Mouse (Mus musculus) midbrain, postnatal 0 days (tissue): ENCODE measurements around the gene Msx2. TPM values are rescaled to one million over a fixed set of nuclear protein-coding genes. Genes with fewer than 3 reads are reported as not detected.
A peak's percentile ranks its signal among the peaks of the same experiment; 100 is the strongest.

ENCODE experiments used
- ATAC-seq: fragments of 200-750 bp; cut with Nextera tagmentation; 2 replicates; pipeline ENCODE4 v1.8.0; 2017; ENCODE audit warnings: moderate number of reproducible peaks, mild to moderate bottlenecking, moderate TSS enrichment, moderate library complexity; ENCODE audit not compliant: low FRiP score
- DNase-seq: peaks from one replicate; pipeline ENCODE4 v3.0.0-alpha.2; 2015; ENCODE audit warnings: low spot score
- H3K27ac ChIP-seq: fragments of 300-500 bp; sonication (generic); 2 replicates; pipeline ENCODE4 v1.5.1; 2014; ENCODE audit warnings: low read depth, mild to moderate bottlenecking, low read length, mixed read lengths
- H3K27me3 ChIP-seq: fragments of 300-500 bp; sonication (generic); 2 replicates; pipeline ENCODE4 v1.6.1; 2014; ENCODE audit warnings: low read length, control low read depth, mixed read lengths; ENCODE audit not compliant: insufficient read depth
- H3K36me3 ChIP-seq: fragments of 300-500 bp; sonication (generic); 2 replicates; pipeline ENCODE4 v1.6.1; 2014; ENCODE audit warnings: low read length, control low read depth, mixed read lengths; ENCODE audit not compliant: insufficient read depth
- H3K4me1 ChIP-seq: fragments of 300-500 bp; sonication (generic); 2 replicates; pipeline ENCODE4 v1.6.1; 2014; ENCODE audit warnings: mild to moderate bottlenecking, control low read depth, antibody characterized with exemption, low read length, mixed read lengths; ENCODE audit not compliant: insufficient read depth
- H3K4me2 ChIP-seq: fragments of 300-500 bp; sonication (generic); 2 replicates; pipeline ENCODE4 v1.6.1; 2014; ENCODE audit warnings: low read depth, mild to moderate bottlenecking, low read length, mixed read lengths; ENCODE audit not compliant: poor library complexity, severe bottlenecking
- H3K4me3 ChIP-seq: fragments of 300-500 bp; sonication (generic); 2 replicates; pipeline ENCODE4 v1.5.1; 2014; ENCODE audit warnings: low read depth, mild to moderate bottlenecking, low read length, moderate library complexity
- H3K9ac ChIP-seq: fragments of 300-500 bp; sonication (generic); replicated peaks from 2 replicates; pipeline ENCODE4 v1.6.1; 2014; ENCODE audit warnings: mild to moderate bottlenecking, low read length, moderate library complexity, mixed read lengths; ENCODE audit not compliant: poor library complexity, severe bottlenecking
- H3K9me3 ChIP-seq: fragments of 300-500 bp; sonication (generic); 2 replicates; pipeline ENCODE4 v1.6.1; 2016; ENCODE audit warnings: low read length, control low read depth
- CTCF ChIP-seq: IDR thresholded peaks from 2 replicates; pipeline ENCODE4 v1.5.1; 2016; ENCODE audit warnings: antibody characterized with exemption, mild to moderate bottlenecking
- WGBS: fragments of 180-500 bp; shearing (Covaris S2); extraction: QIAGEN DNeasy Blood & Tissue Kit; methylation state at CpG from one replicate; pipeline ENCODE4 v1.1.7; 2014; 5-methylcytosine and 5-hydroxymethylcytosine counted together
- polyA plus RNA-seq: library from polyadenylated mRNA; unstranded; fragments of >200 nt; fragmentation: Nextera tagmentation; extraction: Ambion mirVana; gene quantifications from 2 replicates; pipeline ENCODE4 v1.2.1, GENCODE M21; 2015
- total RNA-seq: library from RNA; depleted of rRNA; stranded (reverse); fragments of >200 nt; gene quantifications from 2 replicates; pipeline ENCODE4 v1.2.3, GENCODE M21; 2014

Gene Msx2
- total and polyA plus RNA-seq, 2 experiments from 2014 or later = 0.23 to 2.2 TPM

- Histone ChIP-seq H3K27ac (no peak overlapping the region), H3K4me2 (no peak overlapping the region; the same call in 1 of the 2 replicates), H3K4me3 (no peak overlapping the region), H3K9ac (no peak overlapping the region), H3K36me3 (no peaks in the 10 kb centered on the region), H3K9me3 (no peaks in the 10 kb centered on the region), H3K27me3 (peaks cover 66% of the 10 kb centered on the region), H3K4me1 (no peaks in the 10 kb centered on the region)
- ATAC-seq (no peak), DNase-seq (no peak)
- 3% methylated on average over 7 of the region's 7 CpGs for WGBS
- no peak for TF ChIP-seq CTCF
Measured at GRCm38 (mm10) chr13:53463037-53463436, 9.8 kb downstream of the Msx2 start.

GRCm38 (mm10) chr13:53462649-53462970 lies 10.3 kb downstream of the Msx2 start:
- Histone ChIP-seq H3K9me3 (no peaks in the 10 kb centered on the region), H3K4me1 (no peaks in the 10 kb centered on the region), H3K4me3 (peak overlapping the region; percentile 26), H3K27ac (no peak overlapping the region), H3K27me3 (peaks cover 65% of the 10 kb centered on the region), H3K9ac (no peak overlapping the region), H3K4me2 (peak overlapping the region; percentile 49), H3K36me3 (no peaks in the 10 kb centered on the region)
- DNase-seq (no peak), ATAC-seq (no peak)
- TF ChIP-seq CTCF = no peak
- 1% methylated on average over 15 of the region's 15 CpGs for WGBS

- ATAC-seq = no peak
- no peaks in the 10 kb centered on the region for H3K36me3 ChIP-seq
- 1% methylated on average over 50 of the region's 51 CpGs for WGBS
- H3K4me2 ChIP-seq = peak overlapping the region; percentile 49
- peaks cover 65% of the 10 kb centered on the region for H3K27me3 ChIP-seq
- no peak overlapping the region for H3K27ac ChIP-seq
- H3K4me1 ChIP-seq = no peaks in the 10 kb centered on the region
- H3K9ac ChIP-seq = 0 out of 2 replicates have a peak overlapping the region, but pooled peaks have one; percentile 13
- H3K9me3 ChIP-seq = no peaks in the 10 kb centered on the region
- peak overlapping the region; percentile 26 for H3K4me3 ChIP-seq
- TF ChIP-seq CTCF = peak; percentile 77
- peak; percentile 64 for DNase-seq
Measured at GRCm38 (mm10) chr13:53461855-53462648, 10.8 kb downstream of the Msx2 start.

- H3K36me3 ChIP-seq = no peaks in the 10 kb centered on the region
- no peak overlapping the region for H3K27ac ChIP-seq
- H3K9ac ChIP-seq = no peak overlapping the region
- no peak for TF ChIP-seq CTCF
- DNase-seq (no peak), ATAC-seq (no peak)
- H3K4me3 ChIP-seq = no peak overlapping the region
- H3K9me3 ChIP-seq = no peaks in the 10 kb centered on the region
- WGBS = 36% methylated on average over 2 of the region's 2 CpGs
- no peak overlapping the region for H3K4me2 ChIP-seq
- no peaks in the 10 kb centered on the region for H3K4me1 ChIP-seq
- peaks cover 65% of the 10 kb centered on the region for H3K27me3 ChIP-seq
Measured at GRCm38 (mm10) chr13:53461346-53461745, 11.5 kb downstream of the Msx2 start.

DNA sequence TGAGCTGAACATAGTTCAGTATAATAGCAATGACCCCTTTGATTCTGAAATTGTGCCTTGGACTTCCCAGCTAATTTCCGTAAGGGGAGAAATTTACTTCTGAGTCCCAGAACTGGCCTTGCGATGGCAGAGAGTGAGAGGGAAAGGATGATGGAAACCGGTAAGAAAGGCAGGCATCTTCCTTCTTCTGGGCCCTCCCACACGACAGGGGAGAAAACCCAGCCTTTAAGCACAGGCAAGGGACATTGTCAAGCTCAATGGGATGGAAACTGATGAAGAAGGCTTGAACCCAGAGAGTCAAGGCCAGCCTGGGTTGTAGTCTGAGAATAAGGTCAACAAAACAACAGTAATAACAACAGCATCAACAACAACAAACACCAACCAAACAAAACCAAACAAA lies 14.1 kb downstream of the Msx2 start:
- ATAC-seq (no peak), DNase-seq (no peak)
- Histone ChIP-seq H3K4me2 (no peak overlapping the region), H3K4me3 (no peak overlapping the region), H3K9ac (no peak overlapping the region), H3K36me3 (no peaks in the 10 kb centered on the region), H3K9me3 (no peaks in the 10 kb centered on the region), H3K27ac (no peak overlapping the region), H3K4me1 (0 out of 2 replicates have a peak, but pooled peaks cover 6% of the 10 kb centered on the region), H3K27me3 (peaks cover 43% of the 10 kb centered on the region)
- 69% methylated on average over 4 of the region's 4 CpGs for WGBS
- no peak for TF ChIP-seq CTCF
